Mouse (Mus musculus) heart, postnatal 14 days (tissue): Measurements from ENCODE around the gene Scgb2b2. TPM values are rescaled to one million over a fixed set of nuclear protein-coding genes. Genes with fewer than 3 reads are reported as not detected.

Source experiments
- DNase-seq, 2 experiments: peaks; one replicate each; pipeline ENCODE4 v3.0.0; 2021 to 2022
- intact Hi-C: fragments of 180-260 bp; cut with DNase I; formaldehyde crosslinking; loops from one replicate; pipeline ENCODE4 v1.15.1; 2025
- long read RNA-seq, 2 experiments: library from polyadenylated mRNA; stranded (forward); transcript quantifications; one replicate each; pipeline ENCODE4 v2.0.0; 2021
- total RNA-seq, 2 experiments: library from RNA; stranded (reverse); gene quantifications; 2 replicates each; pipeline ENCODE4 v1.2.3; 2021

The Scgb2b2 gene
- not detected for total RNA-seq
- long read RNA-seq, experiment 1: 0 reads
- long read RNA-seq, experiment 2: 0 reads

- intact Hi-C loops: no loop called here
- DNase-seq: no peak
These were observed at the start of gene Scgb2b2 for GRCm38 (mm10) chr7:31290208-31290607. TSS of gene Scgb2b2 (plus strand) at chr7:31290508.

- intact Hi-C loops: no loop called here
- DNase-seq: no peak
These were observed 1.4 kb downstream of the Scgb2b2 start, which contains the start of gene Scgb1b2 for GRCm38 (mm10) chr7:31291721-31292120. TSS of gene Scgb1b2 (minus strand) at chr7:31291821.

Other genes with a start within 250 kb of the Scgb2b2 start
- 10 to 100 TPM; 28.8 to 29.2 TPM for gene Fxyd5, start 248.0 kb upstream of the Scgb2b2 start, total RNA-seq
- gene Fxyd7, start 239.0 kb upstream of the Scgb2b2 start, total RNA-seq: 1 to 10 TPM; 1.1 to 1.3 TPM
- 100 to 1,000 TPM; 712 to 747 TPM for gene Fxyd1, start 233.3 kb upstream of the Scgb2b2 start, total RNA-seq
- 1 to 10 TPM; 2.8 to 3.5 TPM for gene Lgi4, start 231.2 kb upstream of the Scgb2b2 start, total RNA-seq
- gene Fxyd3, start 213.8 kb upstream of the Scgb2b2 start, total RNA-seq: 1 to 10 TPM; 2.7 to 5.2 TPM
- 1 to 10 TPM; 2.1 to 2.3 TPM for gene Hpn, start 175.2 kb upstream of the Scgb2b2 start, total RNA-seq
- gene Scn1b, start 163.5 kb upstream of the Scgb2b2 start, total RNA-seq: 10 to 100 TPM; 17.9 to 18.4 TPM
- 10 to 100 TPM; 30.3 to 34.1 TPM for gene Gramd1a, start 134.6 kb upstream of the Scgb2b2 start, total RNA-seq
- not detected for gene Scgb1b2, start 1.3 kb downstream of the Scgb2b2 start, total RNA-seq
- gene Scgb2b3, start 71.6 kb downstream of the Scgb2b2 start, total RNA-seq: not detected
- not detected for gene Scgb1b3, start 85.1 kb downstream of the Scgb2b2 start, total RNA-seq